Mouse (Mus musculus) heart, embryonic 11.5 days (tissue): ENCODE measurements around the gene Tekt2. TPM values are rescaled to one million over a fixed set of nuclear protein-coding genes. Genes with fewer than 3 reads are reported as not detected.

Experiments used
- ATAC-seq: fragments of 200-750 bp; cut with Nextera tagmentation; replicated peaks from 2 replicates; pipeline ENCODE4 v1.8.0; 2017; ENCODE audit warnings: moderate library complexity; ENCODE audit not compliant: insufficient number of reproducible peaks, low FRiP score, low TSS enrichment
- H3K27ac ChIP-seq: fragments of 300-500 bp; sonication (generic); 2 replicates; pipeline ENCODE4 v1.5.1; 2014; ENCODE audit warnings: mild to moderate bottlenecking, low read depth, low read length
- H3K27me3 ChIP-seq: fragments of 300-500 bp; sonication (generic); 2 replicates; pipeline ENCODE4 v1.6.1; 2014; ENCODE audit warnings: mild to moderate bottlenecking, low read length, mixed read lengths; ENCODE audit not compliant: control insufficient read depth, insufficient read depth
- H3K36me3 ChIP-seq: fragments of 300-500 bp; sonication (generic); 2 replicates; pipeline ENCODE4 v1.6.1; 2014; ENCODE audit warnings: mild to moderate bottlenecking, low read length, moderate library complexity, mixed read lengths; ENCODE audit not compliant: control insufficient read depth, insufficient read depth
- H3K4me1 ChIP-seq: fragments of 300-500 bp; sonication (generic); 2 replicates; pipeline ENCODE4 v1.6.1; 2014; ENCODE audit warnings: low read length; ENCODE audit not compliant: control insufficient read depth, insufficient read depth
- H3K4me2 ChIP-seq: fragments of 300-500 bp; sonication (generic); 2 replicates; pipeline ENCODE4 v1.6.1; 2014; ENCODE audit warnings: mild to moderate bottlenecking, moderate library complexity
- H3K4me3 ChIP-seq: fragments of 300-500 bp; sonication (generic); 2 replicates; pipeline ENCODE4 v1.5.1; 2014; ENCODE audit warnings: low read depth, low read length
- H3K9ac ChIP-seq: fragments of 300-500 bp; sonication (generic); 2 replicates; pipeline ENCODE4 v1.6.1; 2014; ENCODE audit warnings: mild to moderate bottlenecking, low read depth, low read length, moderate library complexity
- H3K9me3 ChIP-seq: fragments of 300-500 bp; sonication (generic); replicated peaks from 2 replicates; pipeline ENCODE4 v1.6.1; 2016; ENCODE audit warnings: low read length; ENCODE audit not compliant: control insufficient read depth
- WGBS: fragments of 180-500 bp; shearing (Covaris S2); extraction: QIAGEN DNeasy Blood & Tissue Kit; methylation state at CpG from one replicate; pipeline ENCODE4 v1.1.7; 2014; ENCODE audit not compliant: insufficient replicate concordance; 5-methylcytosine and 5-hydroxymethylcytosine counted together
- polyA plus RNA-seq: library from polyadenylated mRNA; unstranded; fragments of >200 nt; fragmentation: Nextera tagmentation; extraction: Ambion mirVana; gene quantifications from 2 replicates; pipeline ENCODE4 v1.2.1, GENCODE M21; 2014

Tekt2 gene
- polyA plus RNA-seq, 1 experiment from 2014 or later, result 0.96 TPM

- Histone ChIP-seq H3K27me3 (peaks cover 45% of the 10 kb centered on the region), H3K27ac (no peak overlapping the region), H3K4me3 (no peak overlapping the region), H3K9me3 (no peaks in the 10 kb centered on the region), H3K9ac (no peak overlapping the region), H3K4me1 (peaks cover 10% of the 10 kb centered on the region), H3K4me2 (no peak overlapping the region), H3K36me3 (no peaks in the 10 kb centered on the region; the same call in 1 of the 2 replicates)
- 59% methylated on average over 4 of the region's 4 CpGs for WGBS
- ATAC-seq, result no peak
Measured at GRCm38 (mm10) chr4:126303877-126304276, 21.6 kb downstream of the Tekt2 start.

GRCm38 (mm10) chr4:126301584-126302309 lies 23.7 kb downstream of the Tekt2 start:
- 4% methylated on average over 27 of the region's 27 CpGs for WGBS
- ATAC-seq, result no peak
- no peaks in the 10 kb centered on the region; the same call in 1 of the 2 replicates for H3K36me3 ChIP-seq
- H3K4me1 ChIP-seq, result peaks cover 16% of the 10 kb centered on the region
- H3K9ac ChIP-seq, result peak overlapping the region; percentile 28; the same call in 1 of the 2 replicates
- peaks cover 65% of the 10 kb centered on the region for H3K27me3 ChIP-seq
- peak overlapping the region; percentile 40 for H3K4me3 ChIP-seq
- H3K4me2 ChIP-seq, result peak overlapping the region; percentile 66
- H3K9me3 ChIP-seq, result no peaks in the 10 kb centered on the region
- H3K27ac ChIP-seq, result no peak overlapping the region

- no peak for ATAC-seq
- H3K9me3 ChIP-seq, result no peaks in the 10 kb centered on the region
Measured at GRCm38 (mm10) chr4:126300916-126301583, 24.4 kb downstream of the Tekt2 start.

GRCm38 (mm10) chr4:126296617-126297101 lies 28.8 kb downstream of the Tekt2 start:
- Histone ChIP-seq H3K27ac (no peak overlapping the region), H3K36me3 (no peaks in the 10 kb centered on the region), H3K4me3 (peak overlapping the region; percentile 26), H3K4me1 (peaks cover 17% of the 10 kb centered on the region), H3K9ac (peak overlapping the region; percentile 57), H3K27me3 (peaks cover 64% of the 10 kb centered on the region), H3K9me3 (no peaks in the 10 kb centered on the region), H3K4me2 (peak overlapping the region; percentile 68)
- ATAC-seq, result no peak
- under 1% methylated on average over 34 of the region's 34 CpGs for WGBS

More at GRCm38 (mm10) chr4:126300916-126301583, 24.4 kb downstream of the Tekt2 start:
- Histone ChIP-seq H3K4me1 (peaks cover 17% of the 10 kb centered on the region), H3K27me3 (peaks cover 71% of the 10 kb centered on the region), H3K27ac (no peak overlapping the region), H3K9ac (peak overlapping the region; percentile 28; the same call in 1 of the 2 replicates), H3K4me3 (peak overlapping the region; percentile 40), H3K4me2 (peak overlapping the region; percentile 66), H3K36me3 (no peaks in the 10 kb centered on the region; the same call in 1 of the 2 replicates)
- WGBS, result under 1% methylated on average over 50 of the region's 50 CpGs

- Histone ChIP-seq H3K9me3 (no peaks in the 10 kb centered on the region), H3K4me2 (no peak overlapping the region), H3K36me3 (no peaks in the 10 kb centered on the region), H3K27ac (no peak overlapping the region), H3K4me1 (peaks cover 11% of the 10 kb centered on the region), H3K4me3 (no peak overlapping the region), H3K27me3 (peaks cover 59% of the 10 kb centered on the region), H3K9ac (no peak overlapping the region)
- 30% methylated on average over 4 of the region's 4 CpGs for WGBS
- no peak for ATAC-seq
Measured at GRCm38 (mm10) chr4:126295937-126296336, 29.6 kb downstream of the Tekt2 start.

- Histone ChIP-seq H3K27me3 (peaks cover 54% of the 10 kb centered on the region), H3K9me3 (no peaks in the 10 kb centered on the region)
- WGBS, result 70% methylated on average over 6 of the region's 6 CpGs
Measured at GRCm38 (mm10) chr4:126295152-126295551, 30.3 kb downstream of the Tekt2 start.

GRCm38 (mm10) chr4:126291196-126291595 lies 34.3 kb downstream of the Tekt2 start:
- Histone ChIP-seq H3K4me1 (peaks cover 6% of the 10 kb centered on the region; the same call in 1 of the 2 replicates), H3K9ac (no peak overlapping the region), H3K27ac (no peak overlapping the region), H3K4me2 (no peak overlapping the region), H3K4me3 (no peak overlapping the region), H3K9me3 (no peaks in the 10 kb centered on the region), H3K27me3 (peaks cover 52% of the 10 kb centered on the region), H3K36me3 (no peaks in the 10 kb centered on the region)
- 19% methylated on average over 13 of the region's 13 CpGs for WGBS
- ATAC-seq, result no peak

More at GRCm38 (mm10) chr4:126295152-126295551, 30.3 kb downstream of the Tekt2 start:
- no peak overlapping the region for H3K9ac ChIP-seq
- H3K36me3 ChIP-seq, result no peaks in the 10 kb centered on the region
- H3K27ac ChIP-seq, result no peak overlapping the region
- H3K4me2 ChIP-seq, result no peak overlapping the region
- no peak overlapping the region for H3K4me3 ChIP-seq
- H3K4me1 ChIP-seq, result peaks cover 7% of the 10 kb centered on the region; the same call in 1 of the 2 replicates
- ATAC-seq, result no peak

GRCm38 (mm10) chr4:126290314-126290713 lies 35.2 kb downstream of the Tekt2 start:
- WGBS, result 78% methylated on average over 8 of the region's 8 CpGs
- no peak overlapping the region for H3K4me2 ChIP-seq
- peaks cover 6% of the 10 kb centered on the region; the same call in 1 of the 2 replicates for H3K4me1 ChIP-seq
- H3K27ac ChIP-seq, result no peak overlapping the region
- no peak overlapping the region for H3K9ac ChIP-seq
- no peak overlapping the region for H3K4me3 ChIP-seq
- no peak for ATAC-seq
- no peaks in the 10 kb centered on the region for H3K36me3 ChIP-seq
- H3K27me3 ChIP-seq, result peaks cover 50% of the 10 kb centered on the region
- H3K9me3 ChIP-seq, result no peaks in the 10 kb centered on the region
